Mouse (Mus musculus): Measurements from ENCODE around the gene Rassf3. TPM values are rescaled to one million over a fixed set of nuclear protein-coding genes. Genes with fewer than 3 reads are reported as not detected.

Gene Rassf3
- total and polyA plus RNA-seq, 2 experiments = 13.4 to 20.0 TPM

- H3K9ac ChIP-seq (ENCODE audit: low read depth, low read length) = no peak overlapping the region
- no peaks in the 10 kb centered on the region for H3K27me3 ChIP-seq (ENCODE audit: control insufficient read depth, insufficient read depth, low read length)
- H3K79me2 ChIP-seq (ENCODE audit: control insufficient read depth, insufficient read depth, low read length) = peaks cover 48% of the 10 kb centered on the region
- H3K36me3 ChIP-seq (ENCODE audit: control insufficient read depth, insufficient read depth, low read length) = peaks cover 3% of the 10 kb centered on the region; the same call in 1 of the 2 replicates
- peaks cover 27% of the 10 kb centered on the region for H3K4me1 ChIP-seq (ENCODE audit: control insufficient read depth, insufficient read depth, low read length)
- no peak for TF ChIP-seq POLR2A (IDR thresholded peaks at IDR 0.05; ENCODE audit: extremely low read depth, insufficient read depth, low read length)
- no peak for TF ChIP-seq CTCF (IDR thresholded peaks at IDR 0.05; ENCODE audit: low read depth, low read length)
- H3K4me3 ChIP-seq (ENCODE audit: insufficient read depth, low read depth, low read length) = no peak overlapping the region
- H3K27ac ChIP-seq (replicated peaks; ENCODE audit: insufficient read depth, low read depth, low read length) = no peak overlapping the region
- 53% methylated on average over 5 of the region's 5 CpGs for WGBS
- no peak for DNase-seq (ENCODE audit: extremely low read depth, low read depth, low spot score)
Observed at GRCm38 (mm10) chr10:121465033-121465432, 11.1 kb downstream of the Rassf3 start.

- no peak overlapping the region for H3K9ac ChIP-seq (ENCODE audit: low read depth, low read length)
- DNase-seq (ENCODE audit: extremely low read depth, low read depth, low spot score) = no peak
- peaks cover 52% of the 10 kb centered on the region for H3K79me2 ChIP-seq (ENCODE audit: control insufficient read depth, insufficient read depth, low read length)
- H3K27me3 ChIP-seq (ENCODE audit: control insufficient read depth, insufficient read depth, low read length) = no peaks in the 10 kb centered on the region
- peaks cover 3% of the 10 kb centered on the region; the same call in 1 of the 2 replicates for H3K36me3 ChIP-seq (ENCODE audit: control insufficient read depth, insufficient read depth, low read length)
- H3K27ac ChIP-seq (replicated peaks; ENCODE audit: insufficient read depth, low read depth, low read length) = 0 out of 2 replicates have a peak overlapping the region, but pooled peaks have one; percentile 19
- peaks cover 30% of the 10 kb centered on the region for H3K4me1 ChIP-seq (ENCODE audit: control insufficient read depth, insufficient read depth, low read length)
- no peak for TF ChIP-seq CTCF (IDR thresholded peaks at IDR 0.05; ENCODE audit: low read depth, low read length)
- no peak for TF ChIP-seq POLR2A (IDR thresholded peaks at IDR 0.05; ENCODE audit: extremely low read depth, insufficient read depth, low read length)
- no peak overlapping the region for H3K4me3 ChIP-seq (ENCODE audit: insufficient read depth, low read depth, low read length)
- WGBS = 81% methylated on average over 24 of the region's 24 CpGs
Observed at GRCm38 (mm10) chr10:121462162-121462881, 13.8 kb downstream of the Rassf3 start.

- H3K27ac ChIP-seq (replicated peaks; ENCODE audit: insufficient read depth, low read depth, low read length) = peak overlapping the region; percentile 44
- no peak for DNase-seq (ENCODE audit: extremely low read depth, low read depth, low spot score)
- no peak overlapping the region for H3K9ac ChIP-seq (ENCODE audit: low read depth, low read length)
- peaks cover 3% of the 10 kb centered on the region; the same call in 1 of the 2 replicates for H3K36me3 ChIP-seq (ENCODE audit: control insufficient read depth, insufficient read depth, low read length)
- peaks cover 26% of the 10 kb centered on the region for H3K4me1 ChIP-seq (ENCODE audit: control insufficient read depth, insufficient read depth, low read length)
- TF ChIP-seq POLR2A (IDR thresholded peaks at IDR 0.05; ENCODE audit: extremely low read depth, insufficient read depth, low read length) (no peak), CTCF (IDR thresholded peaks at IDR 0.05; ENCODE audit: low read depth, low read length) (no peak)
- H3K4me3 ChIP-seq (ENCODE audit: insufficient read depth, low read depth, low read length) = peak overlapping the region; percentile 43
- peaks cover 48% of the 10 kb centered on the region for H3K79me2 ChIP-seq (ENCODE audit: control insufficient read depth, insufficient read depth, low read length)
- no peaks in the 10 kb centered on the region for H3K27me3 ChIP-seq (ENCODE audit: control insufficient read depth, insufficient read depth, low read length)
- WGBS = 68% methylated on average over 22 of the region's 22 CpGs
Observed at GRCm38 (mm10) chr10:121461404-121462161, 14.6 kb downstream of the Rassf3 start.

- WGBS = 43% methylated on average over 19 of the region's 19 CpGs
- no peak overlapping the region for H3K9ac ChIP-seq (ENCODE audit: low read depth, low read length)
Observed at GRCm38 (mm10) chr10:121459124-121459853, 16.9 kb downstream of the Rassf3 start.

GRCm38 (mm10) chr10:121458408-121458807, 17.7 kb downstream of the Rassf3 start:
- H3K4me1 ChIP-seq (ENCODE audit: control insufficient read depth, insufficient read depth, low read length) = peaks cover 29% of the 10 kb centered on the region
- no peak overlapping the region for H3K4me3 ChIP-seq (ENCODE audit: insufficient read depth, low read depth, low read length)
- H3K79me2 ChIP-seq (ENCODE audit: control insufficient read depth, insufficient read depth, low read length) = peaks cover 58% of the 10 kb centered on the region
- no peak for DNase-seq (ENCODE audit: extremely low read depth, low read depth, low spot score)
- 36% methylated on average over 9 of the region's 9 CpGs for WGBS
- peaks cover 3% of the 10 kb centered on the region; the same call in 1 of the 2 replicates for H3K36me3 ChIP-seq (ENCODE audit: control insufficient read depth, insufficient read depth, low read length)
- no peaks in the 10 kb centered on the region for H3K27me3 ChIP-seq (ENCODE audit: control insufficient read depth, insufficient read depth, low read length)
- no peak for TF ChIP-seq CTCF (IDR thresholded peaks at IDR 0.05; ENCODE audit: low read depth, low read length)
- no peak for TF ChIP-seq POLR2A (IDR thresholded peaks at IDR 0.05; ENCODE audit: extremely low read depth, insufficient read depth, low read length)
- peak overlapping the region; percentile 15; the same call in 1 of the 2 replicates for H3K27ac ChIP-seq (replicated peaks; ENCODE audit: insufficient read depth, low read depth, low read length)
- no peak overlapping the region for H3K9ac ChIP-seq (ENCODE audit: low read depth, low read length)

More at GRCm38 (mm10) chr10:121459124-121459853, 16.9 kb downstream of the Rassf3 start:
- H3K4me1 ChIP-seq (ENCODE audit: control insufficient read depth, insufficient read depth, low read length) = peaks cover 29% of the 10 kb centered on the region
- TF ChIP-seq CTCF (IDR thresholded peaks at IDR 0.05; ENCODE audit: low read depth, low read length) = no peak
- TF ChIP-seq POLR2A (IDR thresholded peaks at IDR 0.05; ENCODE audit: extremely low read depth, insufficient read depth, low read length) = no peak
- peaks cover 3% of the 10 kb centered on the region; the same call in 1 of the 2 replicates for H3K36me3 ChIP-seq (ENCODE audit: control insufficient read depth, insufficient read depth, low read length)
- no peak overlapping the region for H3K27ac ChIP-seq (replicated peaks; ENCODE audit: insufficient read depth, low read depth, low read length)
- DNase-seq (ENCODE audit: extremely low read depth, low read depth, low spot score) = no peak
- H3K4me3 ChIP-seq (ENCODE audit: insufficient read depth, low read depth, low read length) = no peak overlapping the region
- H3K79me2 ChIP-seq (ENCODE audit: control insufficient read depth, insufficient read depth, low read length) = peaks cover 65% of the 10 kb centered on the region
- no peaks in the 10 kb centered on the region for H3K27me3 ChIP-seq (ENCODE audit: control insufficient read depth, insufficient read depth, low read length)
